Mouse (Mus musculus) cerebellum, postnatal 14 days (tissue): Measurements from ENCODE around the gene Vamp3.

Experiments used
- DNase-seq, 2 experiments: peaks; one replicate each; pipeline ENCODE4 v3.0.0; 2021; ENCODE audit warnings: mixed read lengths in 2 of 2

Gene Vamp3

GRCm38 (mm10) chr4:151057347-151058321 lies at the start of gene Vamp3:
Gene Vamp3 (minus strand): TSS chr4:151057963.
- peak; percentile 100 for DNase-seq

- peak; percentile 27 to 41 for DNase-seq
These were observed 48.7 kb upstream of the Vamp3 start for GRCm38 (mm10) chr4:151106468-151106867.

- peak; percentile 46 to 51 for DNase-seq
These were observed 48.1 kb upstream of the Vamp3 start for GRCm38 (mm10) chr4:151105886-151106285.

- DNase-seq = peak; percentile 24 to 32
These were observed 46.4 kb upstream of the Vamp3 start for GRCm38 (mm10) chr4:151104147-151104546.

- peak; percentile 37 to 65 for DNase-seq
These were observed 45.9 kb upstream of the Vamp3 start for GRCm38 (mm10) chr4:151103646-151104045.

- no peak for DNase-seq
These were observed 39.3 kb upstream of the Vamp3 start for GRCm38 (mm10) chr4:151097104-151097438.

- peak; percentile 53 to 65 for DNase-seq
These were observed 38.8 kb upstream of the Vamp3 start for GRCm38 (mm10) chr4:151096334-151097103.

- peak; percentile 70 to 88 for DNase-seq
These were observed 37.4 kb upstream of the Vamp3 start for GRCm38 (mm10) chr4:151095207-151095606.

- no peak for DNase-seq
These were observed 31.5 kb upstream of the Vamp3 start, which contains the start of gene Gm13090 for GRCm38 (mm10) chr4:151089270-151089669. Gene Gm13090 (plus strand): TSS chr4:151089570.

GRCm38 (mm10) chr4:151088819-151089218 lies 31.1 kb upstream of the Vamp3 start:
- peak; percentile 84 to 88 for DNase-seq

GRCm38 (mm10) chr4:151087358-151087757 lies 29.6 kb upstream of the Vamp3 start:
- peak; percentile 26 to 46 for DNase-seq

GRCm38 (mm10) chr4:151083027-151083426 lies 25.3 kb upstream of the Vamp3 start:
- no peak for DNase-seq

GRCm38 (mm10) chr4:151081977-151082376 lies 24.2 kb upstream of the Vamp3 start:
- DNase-seq = no peak

GRCm38 (mm10) chr4:151081355-151081754 lies 23.6 kb upstream of the Vamp3 start:
- DNase-seq = no peak

- no peak for DNase-seq
These were observed 17.1 kb upstream of the Vamp3 start for GRCm38 (mm10) chr4:151074817-151075216.

- peak; percentile 94 for DNase-seq
These were observed 15.5 kb upstream of the Vamp3 start for GRCm38 (mm10) chr4:151073108-151073744.

- DNase-seq = no peak
These were observed 13.2 kb upstream of the Vamp3 start for GRCm38 (mm10) chr4:151070962-151071361.

- DNase-seq = no peak
These were observed 11.0 kb upstream of the Vamp3 start for GRCm38 (mm10) chr4:151068751-151069150.

GRCm38 (mm10) chr4:151059566-151059965 lies 1.8 kb upstream of the Vamp3 start:
- DNase-seq = peak in 1 of 2 experiments; percentile 51

GRCm38 (mm10) chr4:151058634-151059033 lies 871 bp upstream of the Vamp3 start:
- DNase-seq = peak in 1 of 2 experiments; percentile 27

- no peak for DNase-seq
These were observed 6.6 kb downstream of the Vamp3 start for GRCm38 (mm10) chr4:151051162-151051561.

- DNase-seq = no peak
These were observed 11.2 kb downstream of the Vamp3 start for GRCm38 (mm10) chr4:151046524-151046923.
